Mouse (Mus musculus): ENCODE measurements around the gene Ttc41. TPM values are rescaled to one million over a fixed set of nuclear protein-coding genes. Genes with fewer than 3 reads are reported as not detected.

Gene Ttc41
- polyA plus RNA-seq, 1 experiment from 2014 or later: 1.5 TPM

Small RNA genes lying within 50 kb of the gene (microRNA-seq; reads per million reads assigned to microRNA genes)
- 1.6 reads per million for gene Gm25745

Other genes starting within 250 kb of the Ttc41 start
- 2.3 and 2.9 TPM in 2 replicates for gene Syn3, start 206.9 kb upstream of the Ttc41 start, polyA plus RNA-seq (2015; fragmentation: Nextera tagmentation; extraction: Ambion mirVana)
- 735 and 756 TPM in 2 replicates for gene Hsp90b1, start 302 bp upstream of the Ttc41 start, polyA plus RNA-seq (2015; fragmentation: Nextera tagmentation; extraction: Ambion mirVana)
- gene Gm49358, start 58.2 kb downstream of the Ttc41 start, polyA plus RNA-seq (2015; fragmentation: Nextera tagmentation; extraction: Ambion mirVana): not detected in 2 replicates
- 0.91 and 1.0 TPM in 2 replicates for gene Nt5dc3, start 73.2 kb downstream of the Ttc41 start, polyA plus RNA-seq (2015; fragmentation: Nextera tagmentation; extraction: Ambion mirVana)

All from intestine, embryonic 16.5 days (tissue).